Mouse (Mus musculus) kidney, adult 9 months (tissue): ENCODE results near the gene Krtap26-1.

Source experiments
- DNase-seq: peaks from one replicate; pipeline ENCODE4 v3.0.0; 2022

Gene Krtap26-1

GRCm38 (mm10) chr16:88647358-88647846, at the start of gene Krtap26-1:
TSS of gene Krtap26-1 (minus strand) at chr16:88647796.
- no peak for DNase-seq

- DNase-seq, result no peak
These were observed 48.7 kb upstream of the Krtap26-1 start for GRCm38 (mm10) chr16:88696256-88696655.

- no peak for DNase-seq
These were observed 33.7 kb upstream of the Krtap26-1 start for GRCm38 (mm10) chr16:88681282-88681681.

- DNase-seq, result no peak
These were observed 31.5 kb upstream of the Krtap26-1 start for GRCm38 (mm10) chr16:88679099-88679498.

GRCm38 (mm10) chr16:88671571-88671970, 24.0 kb upstream of the Krtap26-1 start, which contains the start of gene Krtap27-1:
TSS of gene Krtap27-1 (minus strand) at chr16:88671671.
- DNase-seq, result no peak

GRCm38 (mm10) chr16:88657426-88657825, 9.8 kb upstream of the Krtap26-1 start:
- peak; percentile 31 for DNase-seq

- DNase-seq, result peak; percentile 77
These were observed 4.4 kb upstream of the Krtap26-1 start for GRCm38 (mm10) chr16:88651952-88652351.

GRCm38 (mm10) chr16:88651082-88651481, 3.5 kb upstream of the Krtap26-1 start:
- no peak for DNase-seq

GRCm38 (mm10) chr16:88646366-88647111, 1.1 kb downstream of the Krtap26-1 start:
- no peak for DNase-seq

GRCm38 (mm10) chr16:88640053-88640452, 7.5 kb downstream of the Krtap26-1 start:
- DNase-seq, result no peak

GRCm38 (mm10) chr16:88635142-88635541, 12.5 kb downstream of the Krtap26-1 start:
- DNase-seq, result peak; percentile 79

- DNase-seq, result peak; percentile 93
These were observed 16.1 kb downstream of the Krtap26-1 start for GRCm38 (mm10) chr16:88631474-88631873.

GRCm38 (mm10) chr16:88627566-88627965, 20.0 kb downstream of the Krtap26-1 start, which contains the start of gene 2310079G19Rik:
TSS of gene 2310079G19Rik (minus strand) at chr16:88627666.
- DNase-seq, result no peak

- no peak for DNase-seq
These were observed 34.9 kb downstream of the Krtap26-1 start for GRCm38 (mm10) chr16:88612712-88613111.

- no peak for DNase-seq
These were observed 35.7 kb downstream of the Krtap26-1 start, which contains the start of gene Krtap24-1 for GRCm38 (mm10) chr16:88611922-88612321. TSS of gene Krtap24-1 (minus strand) at chr16:88612279.

- no peak for DNase-seq
These were observed 43.0 kb downstream of the Krtap26-1 start for GRCm38 (mm10) chr16:88604570-88604969.

GRCm38 (mm10) chr16:88602464-88602863, 45.1 kb downstream of the Krtap26-1 start:
- no peak for DNase-seq

- DNase-seq, result no peak
These were observed 47.3 kb downstream of the Krtap26-1 start for GRCm38 (mm10) chr16:88600303-88600702.

- no peak for DNase-seq
These were observed 47.9 kb downstream of the Krtap26-1 start for GRCm38 (mm10) chr16:88599504-88600237.
